31 mouse cellular contexts compared by ENCODE assay signal in genomic region chr3:116936934-116937691, GRCm38 (mm10). TPM values are rescaled to one million over a fixed set of nuclear protein-coding genes. Genes with fewer than 3 reads are reported as not detected.
A peak's percentile ranks its signal among the peaks of the same experiment; 100 is the strongest.
DNase-seq lines count a peak whose midpoint lies in the region; ATAC-seq and TF ChIP-seq lines count a peak whose summit lies in the region.
"Had no signal": no experiment of that assay in that cellular context is flagged by ENCODE, and none has a peak within 500 bp of the region (broad histone marks: within the 10 kb centered on the region; RNA-seq: fewer than 3 reads in every experiment).

No protein-coding gene starts in this region.

- no peak; the same call in 1 of the 2 replicates for ATAC-seq in embryonic facial prominence, embryonic 14.5 days (ENCODE audit: low read depth)
- ATAC-seq: hindbrain, postnatal 0 days; intestine, embryonic 16.5 days had no signal

- no peaks in the 10 kb centered on the region for H3K4me1 ChIP-seq in embryonic facial prominence, embryonic 14.5 days (ENCODE audit: control insufficient read depth, insufficient read depth, low read length)
- H3K4me1 ChIP-seq in embryonic facial prominence, embryonic 10.5 days, result no peaks in the 10 kb centered on the region
- H3K4me1 ChIP-seq: limb, embryonic 15.5 days; neural tube, embryonic 12.5 days; stomach, embryonic 15.5 days had no signal

- no peak for TF ChIP-seq CTCF in layer of hippocampus, adult 2 months (conservative IDR thresholded peaks at IDR 0.05)

- no peak overlapping the region for H3ac ChIP-seq in myocyte (ENCODE audit: control insufficient read depth, insufficient read length)

- H3K9ac ChIP-seq in embryonic facial prominence, embryonic 14.5 days (ENCODE audit: low read depth, low read length), result no peak overlapping the region
- H3K9ac ChIP-seq: heart, embryonic 12.5 days; limb, embryonic 15.5 days; liver, embryonic 14.5 days; lung, embryonic 14.5 days; neural tube, embryonic 12.5 days; stomach, embryonic 15.5 days had no signal

- no peaks in the 10 kb centered on the region for H3K27me3 ChIP-seq in embryonic facial prominence, embryonic 14.5 days (replicated peaks; ENCODE audit: control insufficient read depth, insufficient read depth, low read length)
- H3K27me3 ChIP-seq in embryonic facial prominence, embryonic 10.5 days (replicated peaks; ENCODE audit: low read depth, poor library complexity, severe bottlenecking), result no peaks in the 10 kb centered on the region
- H3K27me3 ChIP-seq in myocyte (ENCODE audit: control insufficient read depth, insufficient read depth, insufficient read length), result no peaks in the 10 kb centered on the region
- H3K27me3 ChIP-seq: heart, embryonic 12.5 days; limb, embryonic 15.5 days; neural tube, embryonic 12.5 days; stomach, embryonic 15.5 days had no signal

- peak; percentile 36 for DNase-seq in embryonic facial prominence, embryonic 14.5 days (ENCODE audit: low spot score)
- no peak for DNase-seq in embryonic facial prominence, embryonic 10.5 days (ENCODE audit: low spot score)
- DNase-seq in layer of hippocampus, adult 2 months (ENCODE audit: low spot score in 2 of 2), result no peak
- no peak for DNase-seq in layer of hippocampus, postnatal 25 days (ENCODE audit: extremely low spot score in 1 of 2, low spot score in 1 of 2)
- DNase-seq in NIH3T3 (ENCODE audit: low read depth), result peak; percentile 18
- DNase-seq in right cerebral cortex, postnatal 14 days, result no peak
- DNase-seq: adrenal gland, postnatal 25 days; cerebellum, adult 11-12 months; cerebellum, postnatal 10 days; heart, postnatal 10 days; kidney, adult 9 months; kidney, postnatal 14 days; layer of hippocampus, postnatal 36 days; lung, embryonic 14.5 days; right cerebral cortex, postnatal 4 days; thymus, postnatal 25 days had no signal

- no peak overlapping the region for H3K27ac ChIP-seq in embryonic facial prominence, embryonic 14.5 days (replicated peaks; ENCODE audit: low read depth, low read length)
- H3K27ac ChIP-seq in embryonic facial prominence, embryonic 10.5 days (replicated peaks), result no peak overlapping the region
- H3K27ac ChIP-seq in layer of hippocampus, adult 2 months, result 0 out of 2 replicates have a peak overlapping the region, but pooled peaks have one; percentile 1
- H3K27ac ChIP-seq: hindbrain, postnatal 0 days; limb, embryonic 15.5 days; liver, embryonic 14.5 days; neural tube, embryonic 12.5 days; stomach, embryonic 15.5 days had no signal

- 51% methylated on average over 4 of the region's 4 CpGs for WGBS in embryonic facial prominence, embryonic 14.5 days
- WGBS in embryonic facial prominence, embryonic 10.5 days, result 76% methylated on average over 4 of the region's 4 CpGs

- H3K4me3 ChIP-seq in embryonic facial prominence, embryonic 14.5 days (ENCODE audit: low read depth, low read length), result no peak overlapping the region
- H3K4me3 ChIP-seq in embryonic facial prominence, embryonic 10.5 days, result no peak overlapping the region
- H3K4me3 ChIP-seq in layer of hippocampus, adult 2 months, result no peak overlapping the region
- no peak overlapping the region for H3K4me3 ChIP-seq in myocyte
- H3K4me3 ChIP-seq: heart, embryonic 12.5 days; limb, embryonic 15.5 days; neural tube, embryonic 12.5 days; stomach, embryonic 15.5 days had no signal

- no peak overlapping the region for H3K4me2 ChIP-seq in embryonic facial prominence, embryonic 14.5 days (ENCODE audit: low read depth, low read length)
- H3K4me2 ChIP-seq in myocyte (ENCODE audit: low read depth), result no peak overlapping the region
- H3K4me2 ChIP-seq: heart, embryonic 12.5 days; limb, embryonic 15.5 days; lung, embryonic 14.5 days; neural tube, embryonic 12.5 days; stomach, embryonic 15.5 days had no signal

- H3K79me2 ChIP-seq in myocyte (ENCODE audit: control insufficient read depth, insufficient read depth), result no peaks in the 10 kb centered on the region

- H3K36me3 ChIP-seq in embryonic facial prominence, embryonic 14.5 days (ENCODE audit: control insufficient read depth, insufficient read depth, low read length), result no peaks in the 10 kb centered on the region
- H3K36me3 ChIP-seq in embryonic facial prominence, embryonic 10.5 days (replicated peaks), result no peaks in the 10 kb centered on the region
- H3K36me3 ChIP-seq in myocyte (ENCODE audit: control insufficient read depth, insufficient read depth), result no peaks in the 10 kb centered on the region
- H3K36me3 ChIP-seq: limb, embryonic 15.5 days; neural tube, embryonic 12.5 days; stomach, embryonic 15.5 days had no signal

- H3K9me3 ChIP-seq in embryonic facial prominence, embryonic 14.5 days (ENCODE audit: control insufficient read depth, low read length), result peaks cover 5% of the 10 kb centered on the region; the same call in 1 of the 2 replicates
- H3K9me3 ChIP-seq in embryonic facial prominence, embryonic 10.5 days, result no peaks in the 10 kb centered on the region
- H3K9me3 ChIP-seq: heart, embryonic 12.5 days; limb, embryonic 15.5 days; neural tube, embryonic 12.5 days; stomach, embryonic 15.5 days had no signal

- no peak for TF ChIP-seq POLR2A in myocyte (IDR thresholded peaks at IDR 0.05; ENCODE audit: insufficient read length, low read depth)

TF ChIP-seq in myocyte, 11 proteins besides CTCF, POLR2A, EP300 and RAD21:
- TF ChIP-seq POLR2AphosphoS2 (IDR thresholded peaks at IDR 0.05; ENCODE audit: insufficient read length, low read depth), result no peak
- TF ChIP-seq MYOG (IDR thresholded peaks at IDR 0.05; ENCODE audit: control insufficient read depth in 1 of 3, insufficient read depth in 1 of 3, insufficient read length in 2 of 3, low read depth in 2 of 3), result peak in 1 of 3 experiments; percentile 5
- TF ChIP-seq MYOD1 (IDR thresholded peaks at IDR 0.05; ENCODE audit: control insufficient read depth in 1 of 3, insufficient read length in 2 of 3, low read depth in 2 of 3), result peak in 2 of 3 experiments; percentile 34 to 71

RNA-seq across cellular contexts. Expression of gene 4930455H04Rik, which starts 31.0 kb away (rescaled TPM):
- not detected in 2 replicates for polyA plus RNA-seq in embryonic facial prominence, embryonic 14.5 days (2014; fragmentation: Nextera tagmentation; extraction: Ambion mirVana)
- polyA plus RNA-seq in embryonic facial prominence, embryonic 10.5 days (2016; fragmentation: Nextera tagmentation; extraction: Ambion mirVana), result not detected in 2 replicates
- not detected for total RNA-seq in layer of hippocampus, adult 2 months (2021)
- total RNA-seq in layer of hippocampus, postnatal 25 days (2021), result not detected
- not detected for polyA plus RNA-seq in myocyte (2012; fragmentation: generic; extraction: Trizol)
- total RNA-seq: adrenal gland, postnatal 25 days; granulocyte monocyte progenitor cell, adult 5-6 weeks; hindbrain, postnatal 0 days; layer of hippocampus, adult 18-20 months; layer of hippocampus, postnatal 36 days; left cerebral cortex, postnatal 10 days; megakaryocyte, adult 5-6 weeks had no signal
- polyA plus RNA-seq: cortical plate, adult 2 months; embryonic facial prominence, embryonic 11.5 days; heart, embryonic 12.5 days; hindbrain, embryonic 11.5 days; hindbrain, postnatal 0 days; intestine, embryonic 16.5 days; limb, embryonic 15.5 days; liver, embryonic 14.5 days; lung, embryonic 14.5 days; neural tube, embryonic 12.5 days; stomach, embryonic 15.5 days had no signal

RNA-seq across cellular contexts. Expression of gene Palmd, which starts 31.7 kb away (rescaled TPM):
- polyA plus RNA-seq in embryonic facial prominence, embryonic 14.5 days (2014; fragmentation: Nextera tagmentation; extraction: Ambion mirVana), result 23.0 and 24.5 TPM in 2 replicates
- polyA plus RNA-seq in embryonic facial prominence, embryonic 10.5 days (2016; fragmentation: Nextera tagmentation; extraction: Ambion mirVana), result 0.88 and 1.5 TPM in 2 replicates
- total RNA-seq in layer of hippocampus, adult 2 months (2021), result 10 to 100 TPM; 30.2 TPM
- total RNA-seq in layer of hippocampus, postnatal 25 days (2021), result 10 to 100 TPM; 27.6 to 32.8 TPM
- polyA plus RNA-seq in myocyte (2012; fragmentation: generic; extraction: Trizol), result 0.36 TPM
- total RNA-seq: granulocyte monocyte progenitor cell, adult 5-6 weeks; megakaryocyte, adult 5-6 weeks had no signal

Comparison
In these comparisons a context has a peak if more than half of its experiments do, and no peak if none do; other contexts are left out.
1. DNase-seq: peak in embryonic facial prominence, embryonic 14.5 days (single experiment) and NIH3T3 (single experiment); none in embryonic facial prominence, embryonic 10.5 days (single experiment), layer of hippocampus, adult 2 months (0 of 2), layer of hippocampus, postnatal 25 days (0 of 2) and right cerebral cortex, postnatal 14 days (single experiment).